Mouse (Mus musculus) thymus, postnatal 0 days (tissue): ENCODE data around the gene Ppp2r5a. TPM values are rescaled to one million over a fixed set of nuclear protein-coding genes. Genes with fewer than 3 reads are reported as not detected.

Experiments used
- DNase-seq: peaks from one replicate; pipeline ENCODE4 v3.0.0-alpha.2; 2015; ENCODE audit warnings: low spot score
- polyA plus RNA-seq: library from polyadenylated mRNA; unstranded; fragments of >200 nt; fragmentation: Nextera tagmentation; extraction: Ambion mirVana; gene quantifications from 2 replicates; pipeline ENCODE4 v1.2.1, GENCODE M21; 2015

Ppp2r5a gene
- polyA plus RNA-seq, 1 experiment from 2014 or later: 79.1 TPM

DNA sequence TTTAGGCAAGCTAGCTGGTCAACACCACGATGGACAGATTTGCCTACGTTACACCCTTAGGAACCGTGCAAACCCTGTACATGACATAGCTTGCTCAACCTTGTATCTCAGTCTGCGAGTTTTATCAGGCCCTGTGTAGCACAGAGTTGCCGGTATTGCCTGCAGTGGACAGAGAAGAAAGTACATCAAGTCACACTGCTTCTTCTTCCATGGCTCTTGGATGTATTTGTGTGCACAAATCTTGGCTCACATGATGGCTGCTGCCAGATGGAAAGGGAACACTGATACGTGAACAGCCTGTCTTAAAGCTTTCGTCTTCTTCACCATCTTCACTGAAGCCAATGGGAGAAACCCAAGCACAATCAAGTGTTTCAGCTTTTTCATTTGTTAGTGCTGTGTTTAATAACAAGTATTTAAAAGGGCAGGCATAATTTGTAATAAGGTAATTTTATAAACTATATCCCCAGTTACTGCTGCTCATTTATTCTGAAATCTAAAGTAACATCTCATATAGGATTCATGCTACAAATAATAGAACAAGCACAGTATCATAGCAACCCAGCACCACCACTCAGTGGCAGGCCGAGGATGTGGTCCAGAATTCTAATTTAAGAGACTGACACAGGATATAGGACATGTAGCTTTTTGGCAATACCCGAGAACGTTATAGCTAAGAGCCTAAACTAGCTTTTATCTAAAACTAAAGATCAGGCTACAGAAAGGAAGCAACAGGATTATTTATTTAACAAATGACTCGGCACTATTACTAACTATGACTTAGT lies 20.9 kb downstream of the Ppp2r5a start:
- DNase-seq: no peak

- DNase-seq: no peak
Observed at GRCm38 (mm10) chr1:191380843-191381242, 22.2 kb downstream of the Ppp2r5a start.

DNA sequence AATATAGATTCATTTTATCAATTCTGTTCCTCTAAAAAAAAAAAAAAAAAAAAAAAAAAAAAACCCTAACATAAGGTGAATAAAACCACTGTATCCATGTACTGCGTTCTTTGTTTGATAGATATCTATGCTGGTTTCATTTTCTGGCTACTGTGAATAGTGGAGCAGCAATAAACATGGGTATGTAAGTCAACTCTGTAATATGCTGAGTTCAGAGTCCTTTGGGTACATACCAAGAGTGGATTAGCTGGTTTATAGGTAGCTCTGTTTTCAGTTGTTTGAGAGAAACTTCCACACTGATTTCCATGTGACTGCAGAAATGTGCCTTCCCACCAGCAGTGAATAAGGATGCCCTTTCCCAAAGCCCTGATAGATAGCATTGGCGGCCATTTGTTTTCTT lies 25.0 kb downstream of the Ppp2r5a start:
- no peak for DNase-seq

- no peak for DNase-seq
Observed at GRCm38 (mm10) chr1:191375644-191375998, 27.5 kb downstream of the Ppp2r5a start.

DNA sequence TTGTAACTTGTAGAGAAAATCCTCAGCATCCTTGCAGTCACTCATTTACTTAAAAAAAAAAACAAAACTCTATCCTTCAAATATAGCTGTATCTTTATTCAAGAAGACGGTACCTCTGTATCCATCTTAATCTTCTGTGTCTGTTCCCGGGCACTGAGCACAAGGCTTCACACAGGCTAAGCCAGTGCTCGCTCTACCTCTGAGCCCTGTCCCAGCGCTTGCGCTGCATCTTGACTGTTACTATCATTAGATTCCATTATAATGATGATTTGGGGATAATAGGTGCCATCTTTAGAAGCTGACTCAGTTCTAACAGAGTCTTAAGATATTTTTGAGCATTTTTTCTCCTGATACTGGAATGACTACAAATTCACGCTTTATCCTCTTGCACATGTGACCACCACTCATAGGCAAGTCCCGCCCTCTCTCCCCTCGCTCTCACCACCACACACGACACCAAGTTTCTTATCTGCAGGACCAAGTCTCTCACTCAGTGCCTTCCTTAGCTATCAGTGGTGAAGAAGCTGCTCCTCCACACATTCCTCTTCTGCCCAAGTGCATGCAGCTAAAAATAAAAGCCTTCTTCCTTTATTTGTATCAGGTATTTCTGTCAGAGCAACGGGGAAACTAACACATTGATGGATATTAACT lies 28.0 kb downstream of the Ppp2r5a start:
- DNase-seq: no peak

DNA sequence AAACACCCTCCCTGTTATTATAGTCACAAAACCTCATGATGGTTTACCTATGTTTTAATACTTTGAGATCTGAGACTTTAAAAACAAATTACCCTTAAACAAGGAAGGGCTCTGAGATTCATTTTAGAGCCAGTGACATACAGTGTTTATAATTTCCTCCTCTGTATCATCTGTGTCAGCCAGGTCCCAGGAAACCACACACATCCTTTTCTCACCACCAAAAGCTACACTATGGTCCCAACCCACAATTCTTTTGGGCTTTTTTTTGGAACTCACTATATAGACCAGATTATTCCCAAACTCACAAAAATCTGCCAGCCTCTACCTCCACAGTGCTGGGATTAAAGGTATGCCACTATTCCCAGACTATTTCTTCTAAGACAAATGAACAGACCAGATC lies 33.9 kb downstream of the Ppp2r5a start:
- DNase-seq: no peak

DNA sequence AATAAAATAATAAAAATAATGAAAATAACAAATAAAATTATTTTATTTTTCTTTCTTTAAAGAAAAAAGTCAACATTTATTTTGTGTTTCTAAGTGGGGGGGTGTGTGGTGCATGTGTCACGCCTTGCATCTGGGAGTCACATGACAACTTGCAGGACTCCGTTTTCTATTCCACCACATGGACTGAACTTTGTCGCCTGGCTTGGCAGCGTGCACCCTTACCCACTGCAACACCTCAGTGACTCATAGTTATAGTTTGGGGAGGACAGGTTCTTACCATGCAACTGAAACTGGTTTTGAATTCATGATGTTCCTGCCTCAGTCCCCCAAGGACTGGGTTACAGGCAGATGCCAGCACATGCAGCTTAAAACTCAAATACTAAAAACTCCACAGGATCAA lies 34.9 kb downstream of the Ppp2r5a start:
- DNase-seq: no peak

- peak; percentile 72 for DNase-seq
Observed at GRCm38 (mm10) chr1:191364477-191364876, 38.6 kb downstream of the Ppp2r5a start.

DNA sequence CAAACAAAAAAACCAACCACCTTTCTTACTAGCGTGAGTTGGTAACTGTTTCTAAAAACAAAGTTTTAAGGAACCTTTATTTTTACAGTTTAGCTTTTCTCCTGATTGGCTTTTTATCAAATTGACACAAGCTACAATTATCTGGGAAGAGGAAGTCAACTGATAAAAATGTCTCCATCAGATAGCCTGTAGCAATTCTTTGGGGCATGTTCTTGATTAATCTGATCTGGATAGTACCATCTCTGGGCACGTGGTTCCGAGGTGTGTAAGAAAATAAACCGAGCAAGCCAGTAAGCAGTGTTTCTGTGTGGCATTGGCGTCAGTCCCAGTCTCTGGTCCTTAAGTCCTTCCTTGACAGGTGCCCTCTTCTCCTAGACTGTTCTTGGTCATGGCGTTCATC lies 40.7 kb downstream of the Ppp2r5a start:
- DNase-seq: no peak

DNA sequence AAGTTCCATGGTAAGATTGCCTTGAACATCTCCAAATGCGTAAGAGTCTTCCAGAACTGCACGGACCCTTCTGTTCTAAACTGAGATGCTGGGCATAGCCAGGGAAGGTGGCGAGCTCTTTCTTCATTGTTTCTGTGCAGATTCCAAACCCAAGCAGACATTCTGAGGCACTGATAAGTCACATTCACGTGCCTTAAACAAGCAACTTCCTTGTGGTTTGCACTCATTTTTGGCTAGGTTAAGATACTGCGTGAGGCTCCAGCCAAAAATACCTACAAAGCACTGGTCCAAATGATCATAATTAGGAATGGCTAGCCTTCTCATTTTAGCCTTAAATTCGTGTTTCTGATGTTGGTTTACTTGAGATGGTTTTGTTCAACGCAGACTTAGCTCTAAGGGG lies 43.6 kb downstream of the Ppp2r5a start:
- DNase-seq: no peak

- no peak for DNase-seq
Observed at GRCm38 (mm10) chr1:191356936-191357335, 46.1 kb downstream of the Ppp2r5a start.

GRCm38 (mm10) chr1:191353836-191354235 lies 49.2 kb downstream of the Ppp2r5a start:
- no peak for DNase-seq

- peak; percentile 47 for DNase-seq
Observed at GRCm38 (mm10) chr1:191352786-191353488, 50.1 kb downstream of the Ppp2r5a start.

GRCm38 (mm10) chr1:191350355-191350754 lies 52.7 kb downstream of the Ppp2r5a start:
- no peak for DNase-seq

GRCm38 (mm10) chr1:191349486-191350037 lies 53.5 kb downstream of the Ppp2r5a start:
- no peak for DNase-seq

- DNase-seq: no peak
Observed at GRCm38 (mm10) chr1:191348996-191349395, 54.1 kb downstream of the Ppp2r5a start.

DNA sequence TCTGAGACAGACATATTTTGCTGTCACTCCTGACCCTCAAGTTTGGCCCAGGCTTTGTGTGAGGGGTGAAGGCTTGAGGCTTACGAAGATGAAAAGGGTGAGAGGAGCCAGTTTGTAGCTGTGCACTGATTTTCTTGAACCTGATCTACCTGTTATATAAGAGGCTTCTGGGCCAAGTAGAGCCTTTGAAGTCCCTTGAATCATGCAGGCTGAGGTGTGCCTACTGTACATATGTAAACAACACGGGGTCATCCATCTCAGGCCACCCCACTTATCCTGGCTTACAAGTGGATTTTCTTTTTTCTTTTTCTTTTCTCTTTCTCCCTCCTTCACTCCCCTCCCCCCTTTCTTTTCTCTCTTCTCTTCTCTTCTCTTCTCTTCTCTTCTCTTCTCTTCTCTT lies 54.5 kb downstream of the Ppp2r5a start:
- no peak for DNase-seq

GRCm38 (mm10) chr1:191347602-191348001 lies 55.5 kb downstream of the Ppp2r5a start:
- no peak for DNase-seq

DNA sequence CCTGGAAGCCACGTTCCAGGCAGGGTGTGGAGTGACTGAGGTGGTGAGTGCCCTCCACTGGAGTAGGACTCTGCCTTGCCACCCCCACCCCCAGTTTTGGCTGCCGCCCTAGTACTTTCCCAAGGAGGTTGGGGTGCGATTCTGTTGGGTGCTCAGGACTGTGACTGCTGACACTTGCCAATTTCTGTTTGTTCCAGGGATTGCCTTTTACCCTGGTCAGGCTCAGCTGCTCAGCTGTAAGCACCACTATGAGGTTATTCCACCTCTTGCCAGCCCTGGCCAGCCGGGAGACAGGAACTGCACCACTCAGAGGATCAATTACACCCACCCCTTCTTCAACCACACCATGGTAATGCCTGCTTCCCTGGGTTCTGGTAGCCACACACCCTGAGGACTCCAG lies 62.5 kb downstream of the Ppp2r5a start:
- DNase-seq: no peak

- no peak for DNase-seq
Observed at GRCm38 (mm10) chr1:191339876-191340275, 63.2 kb downstream of the Ppp2r5a start.

- no peak for DNase-seq
Observed at GRCm38 (mm10) chr1:191334500-191334899, 68.6 kb downstream of the Ppp2r5a start.

DNA sequence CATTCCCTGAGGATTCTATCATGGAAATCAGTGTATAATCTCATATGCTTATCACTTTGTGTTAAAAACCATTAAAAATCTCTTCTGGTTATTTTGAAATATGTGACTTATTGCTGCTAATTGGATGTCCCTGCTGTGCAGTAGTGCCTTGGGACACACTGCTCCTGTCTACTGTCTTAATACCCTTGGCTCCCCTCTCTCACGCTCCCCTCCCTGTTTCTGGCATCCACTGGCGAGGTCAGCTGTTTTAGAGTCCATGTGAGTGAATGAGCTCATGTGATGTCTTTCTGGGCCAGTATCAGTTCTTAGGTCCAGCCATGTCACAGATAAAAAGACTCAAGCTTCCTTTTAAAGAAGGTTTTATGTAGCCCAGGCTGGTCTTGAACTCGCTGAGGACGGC lies 72.7 kb downstream of the Ppp2r5a start:
- no peak for DNase-seq
